In the genomic region with DNA sequence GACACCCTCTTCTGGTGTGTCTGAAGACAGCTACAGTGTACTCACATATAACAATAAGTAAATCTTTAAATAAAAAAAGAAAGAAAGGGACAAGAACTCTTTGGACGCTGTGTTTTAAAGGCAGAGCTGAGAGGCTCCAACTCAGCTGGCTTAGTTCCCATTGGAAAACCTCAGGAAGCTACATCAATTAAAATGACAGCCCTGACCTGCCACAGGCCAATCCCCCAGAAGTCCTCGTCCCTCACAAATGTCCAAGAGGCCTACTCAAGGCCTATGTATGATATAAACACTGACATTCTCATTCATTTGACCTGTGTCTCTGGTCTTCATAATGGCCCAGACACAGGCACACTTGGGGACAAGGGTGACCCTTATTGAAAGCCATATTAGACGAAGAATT, we compare ENCODE assay signal across 21 mouse cellular contexts.
DNase-seq lines count a peak whose midpoint lies in the region; ATAC-seq and TF ChIP-seq lines count a peak whose summit lies in the region.
"Had no signal": no experiment of that assay in that cellular context is flagged by ENCODE, and none has a peak within 500 bp of the region (broad histone marks: within the 10 kb centered on the region; RNA-seq: fewer than 3 reads in every experiment).

No protein-coding gene starts in this region.

- TF ChIP-seq CTCF in kidney, adult 2 months (conservative IDR thresholded peaks at IDR 0.05; ENCODE audit: insufficient read depth, insufficient read length, low read depth, low read length), result no peak

- H3K9me3 ChIP-seq in kidney, embryonic 15.5 days (replicated peaks), result no peaks in the 10 kb centered on the region
- no peaks in the 10 kb centered on the region for H3K9me3 ChIP-seq in midbrain, embryonic 13.5 days
- H3K9me3 ChIP-seq: embryonic facial prominence, embryonic 13.5 days; forebrain, embryonic 12.5 days; forebrain, embryonic 15.5 days; heart, embryonic 10.5 days; hindbrain, embryonic 12.5 days; hindbrain, embryonic 15.5 days had no signal

- DNase-seq in adrenal gland, adult (ENCODE audit: inconsistent age in 2 of 2, low spot score in 1 of 2), result peak; percentile 66 to 86
- no peak for DNase-seq in adrenal gland, postnatal 25 days
- peak; percentile 17 for DNase-seq in kidney, adult 2 months
- no peak for DNase-seq in kidney, adult 9 months
- peak; percentile 24 for DNase-seq in kidney, postnatal 14 days
- DNase-seq in adrenal gland, postnatal 36 days, result peak; percentile 53 to 59
- DNase-seq: cerebellum, adult 2 months; cerebellum, adult 9-11 months; gastrocnemius, postnatal 25 days had no signal

- TF ChIP-seq POLR2A in kidney, adult 2 months (IDR thresholded peaks at IDR 0.05; ENCODE audit: low read depth, low read length), result no peak

- H3K4me2 ChIP-seq in kidney, embryonic 15.5 days, result no peak overlapping the region
- H3K4me2 ChIP-seq in midbrain, embryonic 13.5 days (replicated peaks), result no peak overlapping the region
- H3K4me2 ChIP-seq: embryonic facial prominence, embryonic 13.5 days; forebrain, embryonic 12.5 days; forebrain, embryonic 15.5 days; hindbrain, embryonic 12.5 days; hindbrain, embryonic 15.5 days had no signal

- 66% methylated on average over 3 of the region's 3 CpGs for WGBS in kidney, adult 2 months
- WGBS in kidney, embryonic 15.5 days, result 53% methylated on average over 3 of the region's 3 CpGs
- WGBS in midbrain, embryonic 13.5 days, result 48% methylated on average over 3 of the region's 3 CpGs

- H3K27ac ChIP-seq in kidney, adult 2 months (ENCODE audit: insufficient read depth, low read depth, low read length), result no peak overlapping the region
- no peak overlapping the region for H3K27ac ChIP-seq in kidney, embryonic 15.5 days
- H3K27ac ChIP-seq in midbrain, embryonic 13.5 days, result no peak overlapping the region
- H3K27ac ChIP-seq: embryonic facial prominence, embryonic 13.5 days; forebrain, embryonic 12.5 days; forebrain, embryonic 15.5 days; heart, adult 2 months; heart, embryonic 10.5 days; hindbrain, embryonic 12.5 days; hindbrain, embryonic 15.5 days had no signal

- H3K36me3 ChIP-seq in kidney, adult 2 months (ENCODE audit: control insufficient read depth, insufficient read depth, low read length), result no peaks in the 10 kb centered on the region
- H3K36me3 ChIP-seq in kidney, embryonic 15.5 days, result no peaks in the 10 kb centered on the region
- no peaks in the 10 kb centered on the region for H3K36me3 ChIP-seq in midbrain, embryonic 13.5 days
- H3K36me3 ChIP-seq: embryonic facial prominence, embryonic 13.5 days; forebrain, embryonic 12.5 days; forebrain, embryonic 15.5 days; heart, embryonic 10.5 days; hindbrain, embryonic 12.5 days; hindbrain, embryonic 15.5 days had no signal

- no peak overlapping the region for H3K9ac ChIP-seq in kidney, embryonic 15.5 days
- H3K9ac ChIP-seq in midbrain, embryonic 13.5 days (replicated peaks), result no peak overlapping the region
- H3K9ac ChIP-seq: embryonic facial prominence, embryonic 13.5 days; forebrain, embryonic 12.5 days; forebrain, embryonic 15.5 days; hindbrain, embryonic 12.5 days; hindbrain, embryonic 15.5 days had no signal

- no peaks in the 10 kb centered on the region for H3K27me3 ChIP-seq in kidney, adult 2 months (replicated peaks; ENCODE audit: control insufficient read depth, insufficient read depth, low read length)
- H3K27me3 ChIP-seq in kidney, embryonic 15.5 days, result no peaks in the 10 kb centered on the region
- H3K27me3 ChIP-seq in midbrain, embryonic 13.5 days, result no peaks in the 10 kb centered on the region
- H3K27me3 ChIP-seq: embryonic facial prominence, embryonic 13.5 days; forebrain, embryonic 12.5 days; forebrain, embryonic 15.5 days; hindbrain, embryonic 12.5 days; hindbrain, embryonic 15.5 days; Patski had no signal

- H3K4me1 ChIP-seq in kidney, adult 2 months (ENCODE audit: control insufficient read depth, insufficient read depth, low read length), result no peaks in the 10 kb centered on the region
- peaks cover 15% of the 10 kb centered on the region for H3K4me1 ChIP-seq in kidney, embryonic 15.5 days
- peaks cover 11% of the 10 kb centered on the region; the same call in 1 of the 2 replicates for H3K4me1 ChIP-seq in midbrain, embryonic 13.5 days (replicated peaks)
- H3K4me1 ChIP-seq: embryonic facial prominence, embryonic 13.5 days; forebrain, embryonic 15.5 days; hindbrain, embryonic 15.5 days had no signal

- ATAC-seq in kidney, embryonic 15.5 days (replicated peaks; ENCODE audit: low FRiP score), result no peak
- no peak for ATAC-seq in midbrain, embryonic 13.5 days
- ATAC-seq: forebrain, embryonic 15.5 days; intestine, postnatal 0 days; Patski had no signal

- H3K4me3 ChIP-seq in kidney, adult 2 months (ENCODE audit: insufficient read depth, low read depth, low read length), result no peak overlapping the region
- no peak overlapping the region for H3K4me3 ChIP-seq in kidney, embryonic 15.5 days (replicated peaks)
- no peak overlapping the region for H3K4me3 ChIP-seq in midbrain, embryonic 13.5 days (replicated peaks)
- H3K4me3 ChIP-seq: embryonic facial prominence, embryonic 13.5 days; erythroblast, embryonic 14.5 days; forebrain, embryonic 12.5 days; forebrain, embryonic 15.5 days; heart, adult 2 months; heart, embryonic 10.5 days; hindbrain, embryonic 12.5 days; hindbrain, embryonic 15.5 days had no signal

Comparison
In these comparisons a context has a peak if more than half of its experiments do, and no peak if none do; other contexts are left out.
1. DNase-seq: peak in adrenal gland, adult (2 of 2), kidney, adult 2 months (single experiment), kidney, postnatal 14 days (single experiment) and adrenal gland, postnatal 36 days (2 of 2); none in adrenal gland, postnatal 25 days (single experiment) and kidney, adult 9 months (single experiment).